Mouse (Mus musculus) cerebellum, adult 2 months (tissue): ENCODE results near the gene Raet1e.
"Not testable (repeated sequence)": the region's sequence is repeated elsewhere in the genome, so short reads cannot be mapped to it uniquely, and the experiment has no call there.

Experiments
- CTCF ChIP-seq: fragments of 200-500 bp; IDR thresholded peaks from 2 replicates; pipeline ENCODE4 v1.5.1; 2011; ENCODE audit warnings: low read depth, mild to moderate bottlenecking, control low read depth, low read length, moderate library complexity, borderline replicate concordance; ENCODE audit not compliant: insufficient read depth
- POLR2A ChIP-seq: fragments of 200-500 bp; IDR thresholded peaks from 2 replicates; pipeline ENCODE4 v1.6.1; 2011; ENCODE audit warnings: low read length, control low read depth, borderline replicate concordance; ENCODE audit not compliant: insufficient read depth

GRCm38 (mm10) chr10:22154127-22154526, 4.2 kb upstream of the Raet1e start:
- not testable (repeated sequence) for TF ChIP-seq CTCF, POLR2A
